Mouse (Mus musculus) kidney, embryonic 16.5 days (tissue): ENCODE data around the gene Qars. TPM values are rescaled to one million over a fixed set of nuclear protein-coding genes. Genes with fewer than 3 reads are reported as not detected.

ENCODE experiments used
- ATAC-seq: fragments of 200-750 bp; cut with Nextera tagmentation; 2 replicates; pipeline ENCODE4 v1.8.0; 2017; ENCODE audit warnings: moderate TSS enrichment; ENCODE audit not compliant: low FRiP score, low TSS enrichment
- H3K27ac ChIP-seq: fragments of 300-500 bp; sonication (generic); 2 replicates; pipeline ENCODE4 v1.5.1; 2014; ENCODE audit warnings: low read length
- H3K27me3 ChIP-seq: fragments of 300-500 bp; sonication (generic); 2 replicates; pipeline ENCODE4 v1.6.1; 2014; ENCODE audit warnings: low read length, control low read depth, mixed read lengths; ENCODE audit not compliant: insufficient read depth
- H3K36me3 ChIP-seq: fragments of 300-500 bp; sonication (generic); 2 replicates; pipeline ENCODE4 v1.6.1; 2014; ENCODE audit warnings: low read length, control low read depth, mixed read lengths; ENCODE audit not compliant: insufficient read depth
- H3K4me1 ChIP-seq: fragments of 300-500 bp; sonication (generic); 2 replicates; pipeline ENCODE4 v1.6.1; 2014; ENCODE audit warnings: low read length, control low read depth, mixed read lengths; ENCODE audit not compliant: insufficient read depth
- H3K4me2 ChIP-seq: fragments of 300-500 bp; sonication (generic); replicated peaks from 2 replicates; pipeline ENCODE4 v1.6.1; 2014; ENCODE audit warnings: low read depth, low read length
- H3K4me3 ChIP-seq: fragments of 300-500 bp; sonication (generic); 2 replicates; pipeline ENCODE4 v1.5.1; 2014; ENCODE audit warnings: mild to moderate bottlenecking, low read length
- H3K9ac ChIP-seq: fragments of 300-500 bp; sonication (generic); replicated peaks from 2 replicates; pipeline ENCODE4 v1.6.1; 2014; ENCODE audit warnings: low read length
- H3K9me3 ChIP-seq: fragments of 300-500 bp; sonication (generic); 2 replicates; pipeline ENCODE4 v1.6.1; 2016; ENCODE audit warnings: low read length, control low read depth
- WGBS: fragments of 180-500 bp; shearing (Covaris S2); extraction: QIAGEN DNeasy Blood & Tissue Kit; methylation state at CpG from one replicate; pipeline ENCODE4 v1.1.7; 2014; 5-methylcytosine and 5-hydroxymethylcytosine counted together
- polyA plus RNA-seq: library from polyadenylated mRNA; unstranded; fragments of >200 nt; fragmentation: Nextera tagmentation; extraction: Ambion mirVana; gene quantifications from 2 replicates; pipeline ENCODE4 v1.2.1, GENCODE M21; 2015

Qars gene
- polyA plus RNA-seq, 1 experiment from 2014 or later = 127 TPM

GRCm38 (mm10) chr9:108563671-108564070 is 56.2 kb downstream of the Qars start:
- no peak overlapping the region for H3K27ac ChIP-seq
- H3K4me2 ChIP-seq = no peak overlapping the region
- 92% methylated on average over 8 of the region's 8 CpGs for WGBS
- no peaks in the 10 kb centered on the region for H3K27me3 ChIP-seq
- ATAC-seq = no peak
- peaks cover 29% of the 10 kb centered on the region for H3K4me1 ChIP-seq
- no peak overlapping the region for H3K4me3 ChIP-seq
- peaks cover 50% of the 10 kb centered on the region for H3K36me3 ChIP-seq
- no peak overlapping the region for H3K9ac ChIP-seq
- H3K9me3 ChIP-seq = no peaks in the 10 kb centered on the region

- Histone ChIP-seq H3K4me2 (no peak overlapping the region), H3K36me3 (peaks cover 45% of the 10 kb centered on the region), H3K9me3 (no peaks in the 10 kb centered on the region), H3K27ac (no peak overlapping the region), H3K4me1 (peaks cover 32% of the 10 kb centered on the region), H3K27me3 (no peaks in the 10 kb centered on the region), H3K4me3 (no peak overlapping the region), H3K9ac (no peak overlapping the region)
- ATAC-seq = no peak
- WGBS = 83% methylated on average over 7 of the region's 7 CpGs
These were observed 56.6 kb downstream of the Qars start for GRCm38 (mm10) chr9:108564131-108564530.

Other genes starting within 250 kb of the Qars start
- gene Dag1, start 243.7 kb upstream of the Qars start, polyA plus RNA-seq = 163 and 182 TPM in 2 replicates
- 37.2 and 45.5 TPM in 2 replicates for gene Nicn1, start 217.3 kb upstream of the Qars start, polyA plus RNA-seq
- 40.8 and 43.7 TPM in 2 replicates for gene Amt, start 210.9 kb upstream of the Qars start, polyA plus RNA-seq
- gene Rhoa, start 201.6 kb upstream of the Qars start, polyA plus RNA-seq = 495 and 508 TPM in 2 replicates
- 34.9 and 38.9 TPM in 2 replicates for gene Tcta, start 201.5 kb upstream of the Qars start, polyA plus RNA-seq
- 686 and 695 TPM in 2 replicates for gene Gpx1, start 168.8 kb upstream of the Qars start, polyA plus RNA-seq
- 113 and 119 TPM in 2 replicates for gene Usp4, start 159.9 kb upstream of the Qars start, polyA plus RNA-seq
- gene 1700102P08Rik, start 114.9 kb upstream of the Qars start, polyA plus RNA-seq = 0.62 and 1.2 TPM in 2 replicates
- gene Ccdc36, start 79.2 kb upstream of the Qars start, polyA plus RNA-seq = 1.5 and 1.7 TPM in 2 replicates
- gene BC048562, start 71.2 kb upstream of the Qars start, polyA plus RNA-seq = not detected in 2 replicates
- gene Ccdc71, start 47.2 kb upstream of the Qars start, polyA plus RNA-seq = 77.0 and 82.4 TPM in 2 replicates
- gene Klhdc8b, start 46.1 kb upstream of the Qars start, polyA plus RNA-seq = 38.8 and 41.6 TPM in 2 replicates
- gene Lamb2, start 28.0 kb upstream of the Qars start, polyA plus RNA-seq = 68.5 and 73.6 TPM in 2 replicates
- gene Usp19, start 17.1 kb upstream of the Qars start, polyA plus RNA-seq = 79.1 and 82.0 TPM in 2 replicates
- 129 and 135 TPM in 2 replicates for gene Qrich1, start 9.1 kb downstream of the Qars start, polyA plus RNA-seq
- gene Impdh2, start 52.6 kb downstream of the Qars start, polyA plus RNA-seq = 188 and 198 TPM in 2 replicates
- 47.6 and 48.6 TPM in 2 replicates for gene Ndufaf3, start 59.7 kb downstream of the Qars start, polyA plus RNA-seq
- gene Dalrd3, start 62.2 kb downstream of the Qars start, polyA plus RNA-seq = 200 TPM in 2 replicates
- 148 and 150 TPM in 2 replicates for gene Wdr6, start 71.0 kb downstream of the Qars start, polyA plus RNA-seq
- 10.8 and 11.0 TPM in 2 replicates for gene P4htm, start 90.0 kb downstream of the Qars start, polyA plus RNA-seq
- gene Arih2, start 141.7 kb downstream of the Qars start, polyA plus RNA-seq = 52.7 and 58.2 TPM in 2 replicates
- 60.4 and 61.7 TPM in 2 replicates for gene Slc25a20, start 154.4 kb downstream of the Qars start, polyA plus RNA-seq
- 19.8 and 20.2 TPM in 2 replicates for gene Prkar2a, start 181.6 kb downstream of the Qars start, polyA plus RNA-seq